Mouse (Mus musculus) small intestine, adult 2 months (tissue): ENCODE measurements around the gene Rasa2.

ENCODE experiments used
- CTCF ChIP-seq: fragments of 200-500 bp; IDR thresholded peaks from 2 replicates; pipeline ENCODE4 v1.5.1; 2012; ENCODE audit warnings: low read depth, mild to moderate bottlenecking, control low read depth, inconsistent platforms, low read length, moderate library complexity, mixed read lengths; ENCODE audit not compliant: insufficient replicate concordance, insufficient read length; ENCODE audit errors: extremely low read depth
- POLR2A ChIP-seq: fragments of 200-500 bp; IDR thresholded peaks from 2 replicates; pipeline ENCODE4 v1.6.1; 2012; ENCODE audit warnings: low read depth, mild to moderate bottlenecking, control low read depth, inconsistent platforms, low read length, moderate library complexity

DNA sequence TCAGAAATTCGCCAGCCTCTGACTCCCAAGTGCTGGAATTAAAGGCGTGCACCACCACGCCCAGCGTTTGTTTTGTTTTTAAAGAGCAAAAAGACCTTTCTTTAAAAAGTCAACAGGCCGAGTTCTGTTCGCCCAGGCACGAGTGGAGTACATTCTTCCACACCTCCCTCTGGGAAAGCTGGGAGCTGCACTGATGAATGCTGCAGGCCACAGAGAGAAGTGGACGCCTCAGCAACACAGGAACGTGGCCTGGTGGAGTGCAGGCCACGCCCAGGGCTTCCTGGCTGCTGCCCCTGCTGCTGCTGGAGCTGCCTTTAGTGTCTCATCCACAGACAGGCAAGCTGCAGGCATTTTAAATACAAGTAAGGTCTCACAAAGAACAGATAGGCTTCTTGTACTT, 92.5 kb downstream of the Rasa2 start:
- no peak for TF ChIP-seq CTCF
- TF ChIP-seq POLR2A: no peak
